Mouse (Mus musculus) CD4-positive, CD25-positive, alpha-beta regulatory T cell, adult 9 weeks (primary cell): ENCODE measurements around the gene Atf7. TPM values are rescaled to one million over a fixed set of nuclear protein-coding genes. Genes with fewer than 3 reads are reported as not detected.

Experiments used
- polyA plus RNA-seq: library from polyadenylated mRNA; unstranded; fragments of 100-300 nt; shearing (Covaris generic); gene quantifications from one replicate; pipeline ENCODE4 v1.2.1, GENCODE M21; 2017

Atf7 gene
- polyA plus RNA-seq, result 48.5 TPM

DNA sequence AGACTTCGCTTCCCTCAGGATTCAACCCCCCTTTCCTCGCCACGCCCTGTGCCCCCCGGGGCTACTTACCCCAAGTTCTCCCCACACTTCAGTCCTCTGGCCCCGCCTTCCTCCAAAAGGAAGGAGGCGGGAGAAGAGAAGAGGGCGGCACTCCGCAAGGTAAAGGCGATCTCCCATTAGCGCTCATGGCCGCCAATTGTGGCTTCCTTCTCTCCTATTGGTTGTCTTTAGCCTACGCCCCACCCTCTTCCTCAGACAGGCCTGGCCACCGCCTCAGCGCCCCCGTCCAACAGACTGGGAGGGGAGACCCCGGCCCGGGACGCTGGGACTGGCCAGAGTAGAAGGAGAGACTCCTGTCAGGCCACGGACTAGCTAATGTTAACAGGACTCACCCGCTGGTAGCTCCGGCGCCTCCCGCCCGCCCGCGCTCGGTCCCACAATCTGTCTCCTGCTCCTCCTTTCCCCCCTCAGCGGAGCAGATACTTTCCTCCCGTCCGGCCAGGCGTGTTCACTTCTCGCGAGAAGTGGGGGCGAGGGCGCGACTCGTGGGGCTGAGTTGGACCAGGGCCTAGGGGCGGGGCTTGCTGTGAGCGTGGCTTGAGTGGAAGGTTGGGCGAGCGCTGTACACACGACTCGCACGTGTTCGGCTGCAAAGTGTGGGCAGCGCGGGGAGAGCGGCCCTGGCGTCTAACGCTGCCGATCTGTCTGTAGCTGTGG is at the start of gene Atf7, which contains the start of gene Gm28047:
TSS of gene Atf7 (minus strand) at position 495 of the 717 bp plus-strand sequence.
TSS of gene Gm28047 (minus strand) at position 98 of the 717 bp plus-strand sequence.

DNA sequence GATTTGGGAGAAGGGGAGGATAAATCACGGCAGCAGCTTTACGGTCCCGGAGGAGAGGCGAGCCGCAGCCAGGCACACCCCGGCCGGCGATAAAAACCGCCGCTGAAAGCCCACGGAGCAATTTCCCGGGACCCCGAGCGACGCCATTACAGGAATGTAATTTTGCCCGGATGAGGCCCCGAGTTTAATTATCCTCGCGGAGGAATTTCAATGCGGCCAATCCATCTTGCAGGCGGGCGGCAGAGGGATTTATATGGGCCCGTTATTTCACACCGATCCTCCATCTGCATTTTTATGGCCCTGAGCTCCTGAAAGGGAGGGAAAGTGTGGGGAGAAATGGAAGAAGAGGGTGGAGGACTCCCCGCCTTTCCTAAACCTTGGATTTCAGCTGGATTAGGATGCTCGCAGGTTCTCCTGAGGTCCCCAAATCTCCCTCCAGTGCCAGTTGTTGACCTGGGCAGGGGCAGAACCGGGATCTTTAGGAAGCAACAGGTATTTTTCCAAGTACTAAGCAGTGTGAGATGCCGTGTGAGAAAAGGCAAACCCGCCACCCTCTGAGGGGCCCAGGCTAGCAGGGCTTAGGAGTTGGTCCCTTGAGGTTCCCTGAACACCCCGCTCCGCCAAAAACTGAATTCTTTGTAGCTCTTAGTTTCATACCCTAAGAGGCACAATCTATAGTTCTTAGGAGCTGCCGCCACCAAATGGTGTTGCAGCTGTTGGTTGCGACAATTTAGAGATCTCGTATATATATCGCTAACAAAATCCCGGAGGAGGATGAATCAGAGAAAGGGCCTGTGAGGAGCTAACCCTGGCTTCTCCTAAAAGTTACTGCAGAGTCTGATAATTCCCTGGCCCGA is 47.2 kb upstream of the Atf7 start, which contains the start of gene Atp5g2:
TSS of gene Atp5g2 (minus strand) at position 138 of the 857 bp plus-strand sequence.

GRCm38 (mm10) chr15:102524892-102525485 is 100.3 kb downstream of the Atf7 start, which contains the start of gene Npff:
Npff (minus strand) TSS chr15:102524942.

GRCm38 (mm10) chr15:102517976-102518858 is 107.0 kb downstream of the Atf7 start, which contains the start of gene Tarbp2:
Tarbp2 (plus strand) TSS chr15:102518192.

GRCm38 (mm10) chr15:102516728-102517404 is 108.4 kb downstream of the Atf7 start, which contains the start of gene Map3k12:
Map3k12 (minus strand) TSS chr15:102517064.

GRCm38 (mm10) chr15:102503447-102503846 is 121.8 kb downstream of the Atf7 start, which contains the start of gene Gm10337:
Gm10337 (plus strand) TSS chr15:102503722.

Other genes with a start within 250 kb of the Atf7 start
- 19.6 TPM for gene Sp1, start 219.3 kb downstream of the Atf7 start, polyA plus RNA-seq
- gene Amhr2, start 180.1 kb downstream of the Atf7 start, polyA plus RNA-seq, result not detected
- gene Prr13, start 166.4 kb downstream of the Atf7 start, polyA plus RNA-seq, result 586 TPM
- gene Pcbp2, start 154.9 kb downstream of the Atf7 start, polyA plus RNA-seq, result 118 TPM
- not detected for gene Gm10337, start 121.7 kb downstream of the Atf7 start, polyA plus RNA-seq
- 10.6 TPM for gene Map3k12, start 108.4 kb downstream of the Atf7 start, polyA plus RNA-seq
- gene Tarbp2, start 107.3 kb downstream of the Atf7 start, polyA plus RNA-seq, result 71.5 TPM
- gene Npff, start 100.5 kb downstream of the Atf7 start, polyA plus RNA-seq, result 6.2 TPM
- 0.35 TPM for gene Gm28047, start 397 bp downstream of the Atf7 start, polyA plus RNA-seq
- 28.9 TPM for gene Atp5g2, start 46.9 kb upstream of the Atf7 start, polyA plus RNA-seq
- 60.2 TPM for gene Calcoco1, start 96.7 kb upstream of the Atf7 start, polyA plus RNA-seq